Comparison of ENCODE assay signal across 8 mouse cellular contexts in the genomic region with DNA sequence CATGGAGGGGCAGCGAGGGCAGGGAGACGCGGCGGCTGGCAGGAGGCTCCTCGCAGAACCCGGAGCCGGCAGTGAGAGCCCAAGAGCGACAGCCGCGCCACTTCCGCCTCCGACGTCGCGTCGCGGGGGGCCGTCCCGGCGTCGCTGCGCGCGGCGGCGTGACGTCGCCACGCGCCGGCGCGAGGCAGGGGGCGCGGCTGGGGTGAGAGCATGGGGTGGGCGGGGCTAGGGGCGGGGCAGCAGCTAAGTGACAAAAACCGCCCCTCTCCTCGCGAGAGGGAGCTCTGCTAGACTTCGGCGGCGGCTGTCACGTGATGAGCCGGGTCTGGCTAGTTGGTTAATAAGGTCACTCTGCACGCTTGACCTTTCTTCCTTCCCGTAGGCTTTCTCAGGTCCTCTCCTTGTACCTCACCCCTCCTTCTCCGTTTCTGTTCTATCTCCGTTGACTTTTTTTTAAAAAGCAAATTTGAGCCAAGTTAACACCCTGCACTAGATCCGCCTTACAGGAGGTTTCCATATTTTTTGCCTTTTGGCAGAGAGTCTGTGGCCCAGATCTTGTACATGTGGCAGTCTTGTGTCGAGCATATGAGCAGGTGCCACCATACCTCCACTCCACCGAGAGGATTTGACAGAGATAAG. TPM values are rescaled to one million over a fixed set of nuclear protein-coding genes. Genes with fewer than 3 reads are reported as not detected.
DNase-seq lines count a peak whose midpoint lies in the region; ATAC-seq lines count a peak whose summit lies in the region.

A gene (minus strand): TSS at position 130 of the 639 bp plus-strand sequence.

- peak within 1 kb of the TSS; percentile 83 for H3K27ac ChIP-seq in hindbrain, embryonic 13.5 days

- H3K9ac ChIP-seq in hindbrain, embryonic 13.5 days = peak within 1 kb of the TSS; percentile 97

- WGBS in hindbrain, embryonic 13.5 days = 3% methylated on average over 52 of the region's 52 CpGs

- H3K36me3 ChIP-seq in hindbrain, embryonic 13.5 days = no peaks in the 10 kb centered on the region

- DNase-seq in NIH3T3 (ENCODE audit: low read depth) = peak; percentile 96
- DNase-seq in cerebellum, postnatal 10 days = peak; percentile 93 to 95
- peak; percentile 66 to 80 for DNase-seq in frontal cortex, postnatal 14 days (ENCODE audit: low spot score in 2 of 2)
- peak; percentile 64 to 73 for DNase-seq in layer of hippocampus, postnatal 25 days (ENCODE audit: extremely low spot score in 1 of 2, low spot score in 1 of 2)
- peak; percentile 85 for DNase-seq in lung, postnatal 25 days (ENCODE audit: low spot score)
- peak; percentile 96 for DNase-seq in retina, embryonic 14.5 days (ENCODE audit: low spot score)
- peak; percentile 89 for DNase-seq in thymus, postnatal 4 days

- ATAC-seq in hindbrain, embryonic 13.5 days (ENCODE audit: low FRiP score) = peak; percentile 89

- H3K9me3 ChIP-seq in hindbrain, embryonic 13.5 days = no peaks in the 10 kb centered on the region

- H3K4me2 ChIP-seq in hindbrain, embryonic 13.5 days = peak within 1 kb of the TSS; percentile 92

- H3K27me3 ChIP-seq in hindbrain, embryonic 13.5 days = no peaks in the 10 kb centered on the region

- H3K4me1 ChIP-seq in hindbrain, embryonic 13.5 days (replicated peaks) = peaks cover 31% of the 10 kb centered on the region

- H3K4me3 ChIP-seq in hindbrain, embryonic 13.5 days = peak within 1 kb of the TSS; percentile 96

RNA-seq across cellular contexts. Expression of the gene that starts here (rescaled TPM):
- polyA plus RNA-seq in hindbrain, embryonic 13.5 days (2015; fragmentation: Nextera tagmentation; extraction: Ambion mirVana) = 44.0 and 44.5 TPM in 2 replicates
- total RNA-seq in layer of hippocampus, postnatal 25 days (2021) = 10 to 100 TPM; 17.9 to 21.1 TPM

Comparison
In these comparisons a context has a peak if more than half of its experiments do, and no peak if none do; other contexts are left out.
1. Peak in every context shown above with its lines: DNase-seq, ATAC-seq, H3K4me3 ChIP-seq and H3K27ac ChIP-seq.